Mouse (Mus musculus): ENCODE results near the gene Cdc20b. TPM values are rescaled to one million over a fixed set of nuclear protein-coding genes. Genes with fewer than 3 reads are reported as not detected.

Cdc20b gene
- total RNA-seq, 2 experiments from 2014 or later: not detected

GRCm38 (mm10) chr13:113087226-113088017 lies 52.5 kb downstream of the Cdc20b start:
- intact Hi-C loops (cut with DNase I): no loop called here
- no peak for DNase-seq

GRCm38 (mm10) chr13:113090489-113090888 lies 55.6 kb downstream of the Cdc20b start:
- intact Hi-C loops (cut with DNase I): no loop called here
- DNase-seq: no peak

GRCm38 (mm10) chr13:113094618-113095017 lies 59.7 kb downstream of the Cdc20b start:
- intact Hi-C loops (cut with DNase I): no loop called here
- no peak for DNase-seq

- intact Hi-C loops (cut with DNase I): no loop called here
- DNase-seq: no peak
These were observed 62.1 kb downstream of the Cdc20b start for GRCm38 (mm10) chr13:113097011-113097410.

GRCm38 (mm10) chr13:113098406-113098805 lies 63.5 kb downstream of the Cdc20b start:
- intact Hi-C loops (cut with DNase I): no loop called here

GRCm38 (mm10) chr13:113100879-113101278 lies 66.0 kb downstream of the Cdc20b start, which contains the start of gene Gzma:
Gene Gzma (minus strand): TSS chr13:113100981.
- intact Hi-C loops (cut with DNase I): loop anchor here (1.0 kb wide), 1 partner anchor 9 kb away; no protein-coding TSS in a partner anchor
- no peak for DNase-seq

More at GRCm38 (mm10) chr13:113098406-113098805, 63.5 kb downstream of the Cdc20b start:
- no peak for DNase-seq

- DNase-seq: no peak
- intact Hi-C loops (cut with DNase I): no loop called here
These were observed 66.9 kb downstream of the Cdc20b start for GRCm38 (mm10) chr13:113101804-113102203.

- no peak for DNase-seq
- intact Hi-C loops (cut with DNase I): no loop called here
These were observed 69.8 kb downstream of the Cdc20b start for GRCm38 (mm10) chr13:113104759-113105158.

- DNase-seq: no peak
- intact Hi-C loops (cut with DNase I): no loop called here
These were observed 84.1 kb downstream of the Cdc20b start for GRCm38 (mm10) chr13:113118977-113119376.

- DNase-seq: no peak
- intact Hi-C loops (cut with DNase I): no loop called here
These were observed 85.7 kb downstream of the Cdc20b start for GRCm38 (mm10) chr13:113120324-113121237.

GRCm38 (mm10) chr13:113121326-113121725 lies 86.4 kb downstream of the Cdc20b start:
- DNase-seq: no peak
- intact Hi-C loops (cut with DNase I): no loop called here

- intact Hi-C loops (cut with DNase I): no loop called here
- no peak for DNase-seq
These were observed 95.1 kb downstream of the Cdc20b start for GRCm38 (mm10) chr13:113129974-113130373.

GRCm38 (mm10) chr13:113139597-113139996 lies 104.7 kb downstream of the Cdc20b start:
- intact Hi-C loops (cut with DNase I): loop anchor here (5.0 kb wide), 1 partner anchor 92 kb away; the partner anchor contains the start of gene Gpx8
- no peak for DNase-seq

Small RNA genes within 50 kb of the gene (microRNA-seq; reads per million reads assigned to microRNA genes)
- gene Mir449a (143 to 367 reads per million in 2 experiments), gene Mir449b (0 to 0.81 reads per million in 2 experiments), gene Mir449c (0 to 0.48 reads per million in 2 experiments)

Other genes starting within 250 kb of the Cdc20b start
- 10 to 100 TPM; 72.5 to 75.2 TPM for gene Plpp1, start 234.3 kb upstream of the Cdc20b start, total RNA-seq (2021)
- 10 to 100 TPM; 24.5 to 28.0 TPM for gene Mtrex, start 107.7 kb upstream of the Cdc20b start, total RNA-seq (2021)
- gene Dhx29, start 107.7 kb upstream of the Cdc20b start, total RNA-seq (2021): 10 to 100 TPM; 12.7 to 12.8 TPM
- under 1 TPM in 1 of 2 experiments, not detected in 1; 0.19 TPM for gene Ccno, start 47.3 kb upstream of the Cdc20b start, total RNA-seq (2021)
- not detected for gene Mcidas, start 41.3 kb upstream of the Cdc20b start, total RNA-seq (2021)
- 10 to 100 TPM; 36.1 to 41.0 TPM for gene Gpx8, start 11.3 kb downstream of the Cdc20b start, total RNA-seq (2021)
- 1 to 10 TPM in 1 of 2 experiments, not detected in 1; 6.1 TPM for gene Gzma, start 65.9 kb downstream of the Cdc20b start, total RNA-seq (2021)
- gene Esm1, start 174.5 kb downstream of the Cdc20b start, total RNA-seq (2021): under 1 TPM; 0.60 to 1.00 TPM
- not detected for gene Gzmk, start 190.8 kb downstream of the Cdc20b start, total RNA-seq (2021)

Measured in heart, postnatal 14 days (tissue).